Mouse (Mus musculus) forebrain, embryonic 13.5 days (tissue): Measurements from ENCODE around the gene Smarcd3. TPM values are rescaled to one million over a fixed set of nuclear protein-coding genes. Genes with fewer than 3 reads are reported as not detected.
A peak's percentile ranks its signal among the peaks of the same experiment; 100 is the strongest.

Experiments
- ATAC-seq: fragments of 200-750 bp; cut with Nextera tagmentation; 2 replicates; pipeline ENCODE4 v1.8.0; 2017
- H3K27ac ChIP-seq: fragments of 300-500 bp; sonication (generic); 2 replicates; pipeline ENCODE4 v1.5.1; 2015; ENCODE audit warnings: inconsistent platforms, mild to moderate bottlenecking, moderate library complexity
- H3K27me3 ChIP-seq: fragments of 300-500 bp; sonication (generic); 2 replicates; pipeline ENCODE4 v1.6.1; 2015; ENCODE audit warnings: mild to moderate bottlenecking, inconsistent platforms
- H3K36me3 ChIP-seq: fragments of 300-500 bp; sonication (generic); 2 replicates; pipeline ENCODE4 v1.6.1; 2015; ENCODE audit warnings: mild to moderate bottlenecking, inconsistent platforms; ENCODE audit not compliant: poor library complexity, severe bottlenecking
- H3K4me1 ChIP-seq: fragments of 300-500 bp; sonication (generic); 2 replicates; pipeline ENCODE4 v1.6.1; 2015; ENCODE audit warnings: inconsistent platforms
- H3K4me2 ChIP-seq: fragments of 300-500 bp; sonication (generic); 2 replicates; pipeline ENCODE4 v1.6.1; 2015; ENCODE audit warnings: inconsistent platforms, mild to moderate bottlenecking, moderate library complexity
- H3K4me3 ChIP-seq: fragments of 300-500 bp; sonication (generic); 2 replicates; pipeline ENCODE4 v1.5.1; 2015; ENCODE audit warnings: mild to moderate bottlenecking, inconsistent platforms
- H3K9ac ChIP-seq: fragments of 300-500 bp; sonication (generic); 2 replicates; pipeline ENCODE4 v1.6.1; 2015; ENCODE audit warnings: mild to moderate bottlenecking, inconsistent platforms
- H3K9me3 ChIP-seq: fragments of 300-500 bp; sonication (generic); replicated peaks from 2 replicates; pipeline ENCODE4 v1.6.1; 2016; ENCODE audit warnings: inconsistent platforms
- WGBS: fragments of 180-500 bp; shearing (Covaris S2); methylation state at CpG from one replicate; pipeline ENCODE4 v1.1.7; 2015; 5-methylcytosine and 5-hydroxymethylcytosine counted together
- polyA plus RNA-seq: library from polyadenylated mRNA; unstranded; fragments of >200 nt; fragmentation: Nextera tagmentation; extraction: Ambion mirVana; gene quantifications from 2 replicates; pipeline ENCODE4 v1.2.1, GENCODE M21; 2015

Gene Smarcd3
- polyA plus RNA-seq, 1 experiment from 2014 or later = 114 TPM

- H3K36me3 ChIP-seq = peaks cover 67% of the 10 kb centered on the region
- 69% methylated on average over 10 of the region's 10 CpGs for WGBS
These were observed 30.3 kb downstream of the Smarcd3 start for GRCm38 (mm10) chr5:24593928-24594327.

DNA sequence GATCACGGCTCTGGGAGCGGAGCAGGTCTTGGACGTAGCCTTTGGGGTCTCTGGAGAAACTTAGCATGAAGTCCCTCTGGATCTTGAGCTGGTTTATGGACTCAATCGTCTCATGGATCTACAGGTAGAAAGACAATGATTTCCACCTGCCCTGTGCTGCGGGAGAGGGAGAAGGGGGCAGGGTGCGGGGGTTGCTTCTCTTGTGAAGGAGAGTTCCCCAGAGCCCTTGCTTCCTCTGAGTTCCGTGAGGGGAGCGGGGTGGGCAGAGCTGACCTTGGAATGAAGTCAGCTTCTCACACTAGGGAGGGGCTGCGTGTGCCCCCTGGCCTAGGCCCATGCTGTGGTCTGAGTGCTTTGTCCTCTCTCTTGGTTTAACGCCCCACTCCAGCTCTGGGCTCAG lies 31.0 kb downstream of the Smarcd3 start:
- Histone ChIP-seq H3K9ac (no peak overlapping the region), H3K4me3 (no peak overlapping the region), H3K4me2 (no peak overlapping the region), H3K4me1 (peaks cover 64% of the 10 kb centered on the region), H3K27ac (0 out of 2 replicates have a peak overlapping the region, but pooled peaks have one; percentile 35), H3K27me3 (no peaks in the 10 kb centered on the region), H3K9me3 (no peaks in the 10 kb centered on the region), H3K36me3 (peaks cover 74% of the 10 kb centered on the region)
- WGBS = 75% methylated on average over 10 of the region's 10 CpGs
- ATAC-seq = no peak

More at GRCm38 (mm10) chr5:24593928-24594327, 30.3 kb downstream of the Smarcd3 start:
- Histone ChIP-seq H3K9ac (no peak overlapping the region), H3K4me2 (no peak overlapping the region), H3K27me3 (no peaks in the 10 kb centered on the region), H3K4me3 (no peak overlapping the region), H3K27ac (no peak overlapping the region), H3K4me1 (peaks cover 64% of the 10 kb centered on the region), H3K9me3 (no peaks in the 10 kb centered on the region)
- no peak for ATAC-seq

- Histone ChIP-seq H3K9ac (no peak overlapping the region), H3K36me3 (peaks cover 75% of the 10 kb centered on the region), H3K27ac (no peak overlapping the region), H3K4me3 (no peak overlapping the region), H3K9me3 (no peaks in the 10 kb centered on the region), H3K4me2 (no peak overlapping the region), H3K27me3 (no peaks in the 10 kb centered on the region), H3K4me1 (peaks cover 64% of the 10 kb centered on the region)
- WGBS = 67% methylated on average over 21 of the region's 21 CpGs
- ATAC-seq = no peak
These were observed 31.6 kb downstream of the Smarcd3 start for GRCm38 (mm10) chr5:24592471-24593160.

GRCm38 (mm10) chr5:24591796-24592470 lies 32.3 kb downstream of the Smarcd3 start:
- H3K9ac ChIP-seq = 0 out of 2 replicates have a peak overlapping the region, but pooled peaks have one; percentile 12
- ATAC-seq = no peak
- H3K4me1 ChIP-seq = peaks cover 66% of the 10 kb centered on the region
- no peak overlapping the region for H3K4me3 ChIP-seq
- H3K4me2 ChIP-seq = no peak overlapping the region
- no peaks in the 10 kb centered on the region for H3K27me3 ChIP-seq
- WGBS = 68% methylated on average over 24 of the region's 24 CpGs
- no peaks in the 10 kb centered on the region for H3K9me3 ChIP-seq
- H3K27ac ChIP-seq = 0 out of 2 replicates have a peak overlapping the region, but pooled peaks have one; percentile 31
- H3K36me3 ChIP-seq = peaks cover 75% of the 10 kb centered on the region

GRCm38 (mm10) chr5:24591268-24591721 lies 32.9 kb downstream of the Smarcd3 start:
- Histone ChIP-seq H3K27ac (no peak overlapping the region), H3K4me2 (0 out of 2 replicates have a peak overlapping the region, but pooled peaks have one; percentile 4), H3K4me3 (no peak overlapping the region)

DNA sequence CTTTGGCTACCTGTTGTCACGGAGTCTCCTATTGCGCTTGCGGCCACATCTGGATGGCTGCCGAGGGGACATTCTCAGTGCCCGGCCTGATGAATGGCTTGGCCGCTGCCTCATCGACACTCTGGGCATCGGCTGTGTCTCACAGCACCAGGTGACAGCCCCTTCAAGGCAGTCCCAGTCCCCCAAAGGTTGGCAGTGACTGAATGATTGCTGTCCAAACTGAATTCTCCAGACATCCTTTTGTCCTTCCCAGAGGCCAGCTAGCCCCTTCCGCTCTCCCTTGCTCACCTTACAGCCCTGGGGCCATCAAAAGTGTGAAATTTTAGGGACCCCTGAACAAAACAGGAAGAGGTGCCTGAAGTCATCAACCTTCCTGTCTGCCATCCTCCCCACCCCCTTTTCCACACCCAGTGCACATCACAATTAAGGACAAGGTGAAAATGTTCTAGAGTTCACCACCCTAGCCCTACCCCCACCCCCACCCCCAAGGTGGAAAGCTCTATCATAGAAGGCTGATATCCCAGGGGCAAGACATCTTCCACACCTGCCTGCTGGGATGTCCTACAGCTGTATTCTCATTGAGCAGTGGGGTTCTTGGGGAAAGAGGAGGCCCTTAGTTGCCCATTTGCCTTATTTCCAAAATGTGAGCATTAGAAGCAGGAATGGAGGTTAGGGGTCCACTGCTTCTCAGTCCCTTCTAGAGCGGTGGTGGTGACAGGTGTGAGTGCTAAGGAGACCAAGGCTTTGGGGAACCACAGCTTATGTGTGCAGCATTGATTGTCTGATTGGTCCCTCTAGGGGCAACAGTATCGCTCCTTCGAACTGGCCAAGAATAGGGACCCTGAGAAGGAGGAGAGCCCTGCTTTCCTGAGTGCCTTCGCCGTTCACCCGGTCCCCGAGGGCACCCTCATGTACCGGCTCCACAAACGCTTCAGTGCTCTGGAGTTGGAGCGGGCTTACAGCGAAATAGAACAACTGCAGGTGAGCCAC lies 34.4 kb downstream of the Smarcd3 start:
- peaks cover 65% of the 10 kb centered on the region for H3K36me3 ChIP-seq
- WGBS = 93% methylated on average over 20 of the region's 20 CpGs
- no peak for ATAC-seq

More at GRCm38 (mm10) chr5:24591268-24591721, 32.9 kb downstream of the Smarcd3 start:
- Histone ChIP-seq H3K9ac (0 out of 2 replicates have a peak overlapping the region, but pooled peaks have one; percentile 12), H3K27me3 (no peaks in the 10 kb centered on the region), H3K9me3 (no peaks in the 10 kb centered on the region), H3K36me3 (peaks cover 75% of the 10 kb centered on the region), H3K4me1 (peaks cover 60% of the 10 kb centered on the region)
- 34% methylated on average over 23 of the region's 23 CpGs for WGBS
- ATAC-seq = no peak

GRCm38 (mm10) chr5:24587200-24587577 lies 37.0 kb downstream of the Smarcd3 start:
- peak; percentile 25; the same call in 1 of the 2 replicates for ATAC-seq
- Histone ChIP-seq H3K36me3 (peaks cover 39% of the 10 kb centered on the region), H3K9ac (peak overlapping the region; percentile 89), H3K4me2 (peak overlapping the region; percentile 96), H3K9me3 (no peaks in the 10 kb centered on the region), H3K27me3 (peaks cover 3% of the 10 kb centered on the region; the same call in 1 of the 2 replicates), H3K4me1 (peaks cover 40% of the 10 kb centered on the region), H3K4me3 (peak overlapping the region; percentile 83), H3K27ac (peak overlapping the region; percentile 78)
- WGBS = 27% methylated on average over 4 of the region's 4 CpGs

More for the DNA sequence above, 34.4 kb downstream of the Smarcd3 start:
- Histone ChIP-seq H3K4me1 (peaks cover 50% of the 10 kb centered on the region), H3K4me3 (no peak overlapping the region), H3K27ac (no peak overlapping the region), H3K4me2 (no peak overlapping the region), H3K9ac (no peak overlapping the region), H3K9me3 (no peaks in the 10 kb centered on the region), H3K27me3 (peaks cover 3% of the 10 kb centered on the region; the same call in 1 of the 2 replicates)

DNA sequence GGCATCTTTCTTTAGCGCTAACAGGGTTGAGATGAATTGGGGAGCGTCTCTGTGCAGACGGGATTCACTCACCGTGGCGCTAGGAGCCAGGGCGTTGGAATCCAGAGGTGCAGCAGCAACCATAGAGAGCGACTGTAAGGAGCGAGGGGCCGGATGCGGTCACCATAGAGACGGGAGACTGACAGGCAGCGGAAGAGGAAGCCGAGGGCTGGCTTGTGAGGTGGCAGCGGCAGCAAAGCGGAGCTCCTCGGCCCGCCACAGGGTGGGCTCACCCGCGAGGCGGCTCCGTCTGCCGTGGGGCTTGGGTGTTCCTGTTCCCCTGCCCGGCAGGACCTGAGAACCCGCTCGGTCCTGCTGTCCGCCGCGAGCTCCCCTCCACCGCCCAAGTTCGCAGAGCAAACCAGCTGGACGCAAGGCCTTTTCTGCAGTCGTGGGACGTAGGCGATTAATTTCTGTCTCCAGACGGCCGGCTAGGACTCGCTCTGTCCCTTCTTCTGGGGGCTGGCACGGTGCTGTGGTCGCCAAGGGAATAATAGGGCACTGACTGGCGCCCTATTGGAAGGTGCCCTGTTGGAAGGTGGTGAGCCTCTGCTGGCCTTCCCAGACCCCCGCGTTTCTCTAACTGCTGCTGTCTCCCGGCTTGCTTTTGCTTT lies 37.5 kb downstream of the Smarcd3 start, which contains the start of gene Chpf2:
TSS of gene Chpf2 (plus strand) at position 195 of the 653 bp plus-strand sequence.
- peak within 1 kb of the TSS; percentile 78 for H3K27ac ChIP-seq
- peak within 1 kb of the TSS; percentile 83 for H3K4me3 ChIP-seq
- peak; percentile 94 for ATAC-seq
- H3K9me3 ChIP-seq = no peaks in the 10 kb centered on the region
- peak within 1 kb of the TSS; percentile 96 for H3K4me2 ChIP-seq
- peak within 1 kb of the TSS; percentile 89 for H3K9ac ChIP-seq
- H3K27me3 ChIP-seq = peaks cover 3% of the 10 kb centered on the region; the same call in 1 of the 2 replicates
- under 1% methylated on average over 43 of the region's 43 CpGs for WGBS
- H3K36me3 ChIP-seq = peaks cover 34% of the 10 kb centered on the region
- peaks cover 35% of the 10 kb centered on the region for H3K4me1 ChIP-seq

GRCm38 (mm10) chr5:24586106-24586505 lies 38.1 kb downstream of the Smarcd3 start:
- peak overlapping the region; percentile 96 for H3K4me2 ChIP-seq
- H3K27ac ChIP-seq = peak overlapping the region; percentile 78; the same call in 1 of the 2 replicates
- 9% methylated on average over 8 of the region's 8 CpGs for WGBS

DNA sequence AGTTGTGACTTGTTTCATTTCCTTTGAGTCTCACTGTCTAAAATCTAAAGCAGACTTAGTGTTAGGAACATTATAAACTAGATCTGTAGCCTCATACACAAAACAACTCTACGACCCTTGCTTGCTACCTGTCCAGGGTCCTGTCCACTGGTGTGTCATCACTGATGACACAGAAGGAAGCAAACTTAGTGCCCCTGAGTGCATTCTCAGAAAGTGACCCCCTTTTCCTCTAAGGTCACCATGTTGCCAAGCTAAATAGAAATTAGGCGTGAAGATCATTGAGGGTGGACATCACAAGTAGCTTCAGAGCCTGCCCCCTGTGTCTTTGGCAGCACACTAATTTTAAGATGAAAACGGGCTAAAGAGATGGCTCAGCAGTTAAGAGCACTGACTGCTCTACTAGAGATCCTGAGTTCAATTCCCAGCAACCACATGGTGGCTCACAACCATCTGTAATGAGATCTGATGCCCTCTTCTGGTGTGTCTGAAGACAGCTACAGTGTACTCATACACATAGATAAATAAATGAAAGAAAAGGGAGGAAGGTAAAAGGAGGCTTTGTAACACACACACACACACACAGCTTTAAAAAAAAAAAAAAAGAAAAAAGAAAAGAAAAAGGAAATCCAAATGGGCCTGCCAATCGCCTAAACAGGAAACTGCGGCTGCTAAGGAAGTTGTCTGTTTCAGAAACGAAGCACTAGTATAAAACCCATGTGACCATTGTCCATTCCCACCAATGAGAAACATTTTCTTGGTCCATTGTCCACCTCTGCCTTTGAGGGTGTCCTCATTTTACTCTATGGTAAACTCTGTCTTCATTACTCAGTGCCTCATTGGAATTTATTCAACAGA lies 45.9 kb downstream of the Smarcd3 start:
- ATAC-seq = no peak
- peaks cover 22% of the 10 kb centered on the region for H3K4me1 ChIP-seq
- no peaks in the 10 kb centered on the region for H3K9me3 ChIP-seq
- H3K9ac ChIP-seq = peak overlapping the region; percentile 63
- peak overlapping the region; percentile 83 for H3K4me3 ChIP-seq
- H3K27me3 ChIP-seq = no peaks in the 10 kb centered on the region
- WGBS = 80% methylated on average over 6 of the region's 6 CpGs
- H3K27ac ChIP-seq = peak overlapping the region; percentile 57; the same call in 1 of the 2 replicates
- H3K4me2 ChIP-seq = peak overlapping the region; percentile 91
- peaks cover 20% of the 10 kb centered on the region for H3K36me3 ChIP-seq

More at GRCm38 (mm10) chr5:24586106-24586505, 38.1 kb downstream of the Smarcd3 start:
- Histone ChIP-seq H3K4me1 (peaks cover 29% of the 10 kb centered on the region), H3K9me3 (no peaks in the 10 kb centered on the region), H3K27me3 (peaks cover 3% of the 10 kb centered on the region; the same call in 1 of the 2 replicates), H3K9ac (peak overlapping the region; percentile 89), H3K36me3 (peaks cover 28% of the 10 kb centered on the region), H3K4me3 (peak overlapping the region; percentile 83)
- peak; percentile 50 for ATAC-seq
